Comparison of ENCODE assay signal across 9 mouse cellular contexts in genomic region chr3:149117018-149117683, GRCm38 (mm10).
DNase-seq lines count a peak whose midpoint lies in the region; ATAC-seq lines count a peak whose summit lies in the region.
"Had no signal": no experiment of that assay in that cellular context is flagged by ENCODE, and none has a peak within 500 bp of the region (broad histone marks: within the 10 kb centered on the region; RNA-seq: fewer than 3 reads in every experiment).

No protein-coding gene starts in this region.

- no peak overlapping the region for H3K27ac ChIP-seq in embryonic facial prominence, embryonic 14.5 days (replicated peaks; ENCODE audit: low read depth, low read length)
- no peak overlapping the region for H3K27ac ChIP-seq in intestine, embryonic 16.5 days (ENCODE audit: low read length)

- H3K9me3 ChIP-seq in embryonic facial prominence, embryonic 14.5 days (ENCODE audit: control insufficient read depth, low read length), result no peaks in the 10 kb centered on the region
- H3K9me3 ChIP-seq in intestine, embryonic 16.5 days (ENCODE audit: control insufficient read depth, low read length), result no peaks in the 10 kb centered on the region

- no peaks in the 10 kb centered on the region for H3K36me3 ChIP-seq in embryonic facial prominence, embryonic 14.5 days (ENCODE audit: control insufficient read depth, insufficient read depth, low read length)
- H3K36me3 ChIP-seq in intestine, embryonic 16.5 days (ENCODE audit: control insufficient read depth, insufficient read depth, low read length), result no peaks in the 10 kb centered on the region
- H3K36me3 ChIP-seq: G1E had no signal

- no peak overlapping the region for H3K4me3 ChIP-seq in embryonic facial prominence, embryonic 14.5 days (ENCODE audit: low read depth, low read length)
- H3K4me3 ChIP-seq in intestine, embryonic 16.5 days (ENCODE audit: low read length), result no peak overlapping the region

- peak; percentile 70 for ATAC-seq in embryonic facial prominence, embryonic 14.5 days (ENCODE audit: low read depth)
- ATAC-seq in intestine, embryonic 16.5 days, result peak; percentile 27; the same call in 1 of the 2 replicates

- WGBS in embryonic facial prominence, embryonic 14.5 days, result 40% methylated on average over 6 of the region's 6 CpGs
- 47% methylated on average over 6 of the region's 6 CpGs for WGBS in intestine, embryonic 16.5 days

- intact Hi-C loops in gastrocnemius, postnatal 14 days (cut with DNase I; ENCODE audit: low total_unique reads), result no loop called here
- intact Hi-C loops in gastrocnemius, postnatal 36 days (cut with DNase I), result no loop called here

- DNase-seq in gastrocnemius, postnatal 14 days, result peak; percentile 6
- DNase-seq in gastrocnemius, postnatal 36 days, result no peak
- DNase-seq in embryonic facial prominence, embryonic 14.5 days (ENCODE audit: low spot score), result peak; percentile 68
- peak; percentile 74 for DNase-seq in lung, postnatal 25 days (ENCODE audit: low spot score)
- no peak for DNase-seq in right cerebral cortex, adult 18-20 months
- no peak for DNase-seq in cerebellum, adult 11 months
- no peak for DNase-seq in thymus, postnatal 14 days

- no peak overlapping the region for H3K4me2 ChIP-seq in embryonic facial prominence, embryonic 14.5 days (ENCODE audit: low read depth, low read length)
- no peak overlapping the region for H3K4me2 ChIP-seq in intestine, embryonic 16.5 days (ENCODE audit: low read depth, low read length)

- H3K9ac ChIP-seq in embryonic facial prominence, embryonic 14.5 days (ENCODE audit: low read depth, low read length), result no peak overlapping the region
- no peak overlapping the region for H3K9ac ChIP-seq in intestine, embryonic 16.5 days (ENCODE audit: low read depth, low read length)

- H3K27me3 ChIP-seq in embryonic facial prominence, embryonic 14.5 days (replicated peaks; ENCODE audit: control insufficient read depth, insufficient read depth, low read length), result no peaks in the 10 kb centered on the region
- no peaks in the 10 kb centered on the region for H3K27me3 ChIP-seq in intestine, embryonic 16.5 days (replicated peaks; ENCODE audit: control insufficient read depth, insufficient read depth, low read length)

- peaks cover 25% of the 10 kb centered on the region for H3K4me1 ChIP-seq in embryonic facial prominence, embryonic 14.5 days (ENCODE audit: control insufficient read depth, insufficient read depth, low read length)
- peaks cover 5% of the 10 kb centered on the region for H3K4me1 ChIP-seq in intestine, embryonic 16.5 days (ENCODE audit: control insufficient read depth, insufficient read depth, low read length)

Comparison
In these comparisons a context has a peak if more than half of its experiments do, and no peak if none do; other contexts are left out.
1. DNase-seq: peak in gastrocnemius, postnatal 14 days (single experiment), embryonic facial prominence, embryonic 14.5 days (single experiment) and lung, postnatal 25 days (single experiment); none in gastrocnemius, postnatal 36 days (0 of 2), right cerebral cortex, adult 18-20 months (single experiment), cerebellum, adult 11 months (single experiment) and thymus, postnatal 14 days (single experiment).